Mouse (Mus musculus) WW6 (cell line): Measurements from ENCODE around the gene Dap.

Source experiments
- DNase-seq: peaks from one replicate; pipeline ENCODE4 v3.0.0-alpha.2; 2013; ENCODE audit warnings: low read depth, low spot score

The Dap gene

DNA sequence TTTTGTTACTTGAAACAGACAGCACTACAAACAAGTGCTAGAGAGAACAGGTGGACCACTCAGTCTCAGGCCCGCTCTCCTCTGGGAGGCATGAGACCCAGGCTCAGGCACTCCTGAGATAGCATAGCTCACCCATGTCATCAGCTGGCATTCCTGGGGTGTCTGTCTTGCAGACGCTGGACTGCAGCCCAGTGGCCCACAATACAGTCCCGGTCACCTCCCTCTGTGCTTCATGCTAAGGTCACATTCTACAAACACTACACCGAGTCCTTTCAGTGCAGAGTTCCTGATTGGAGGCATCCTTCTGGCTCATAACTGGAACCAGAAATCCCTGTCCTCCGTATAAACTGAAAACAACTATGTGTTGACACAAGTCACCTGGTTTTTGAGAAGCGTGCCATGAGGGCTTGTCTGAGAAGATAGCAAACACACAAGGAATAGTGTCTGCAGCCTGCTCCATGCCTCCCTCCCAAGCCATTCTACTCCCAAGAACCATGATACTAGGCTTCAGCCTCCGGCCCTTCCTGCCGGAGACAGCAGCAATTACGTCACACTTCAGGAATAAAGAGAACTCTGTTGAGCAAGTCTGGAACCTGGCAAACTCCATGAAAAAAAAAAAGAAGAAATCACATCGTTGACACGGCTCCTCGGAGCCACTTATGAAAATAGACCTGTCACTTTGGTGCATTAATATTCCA lies 78.3 kb downstream of the Dap start:
- DNase-seq: no peak

GRCm38 (mm10) chr15:31304302-31304701 lies 80.2 kb downstream of the Dap start:
- no peak for DNase-seq

- DNase-seq: no peak
Measured at GRCm38 (mm10) chr15:31305181-31305580, 81.1 kb downstream of the Dap start.

GRCm38 (mm10) chr15:31306726-31307125 lies 82.6 kb downstream of the Dap start:
- DNase-seq: no peak

- DNase-seq: peak; percentile 46
Measured at GRCm38 (mm10) chr15:31309526-31309925, 85.4 kb downstream of the Dap start.

- DNase-seq: no peak
Measured at GRCm38 (mm10) chr15:31312001-31312400, 87.9 kb downstream of the Dap start.

DNA sequence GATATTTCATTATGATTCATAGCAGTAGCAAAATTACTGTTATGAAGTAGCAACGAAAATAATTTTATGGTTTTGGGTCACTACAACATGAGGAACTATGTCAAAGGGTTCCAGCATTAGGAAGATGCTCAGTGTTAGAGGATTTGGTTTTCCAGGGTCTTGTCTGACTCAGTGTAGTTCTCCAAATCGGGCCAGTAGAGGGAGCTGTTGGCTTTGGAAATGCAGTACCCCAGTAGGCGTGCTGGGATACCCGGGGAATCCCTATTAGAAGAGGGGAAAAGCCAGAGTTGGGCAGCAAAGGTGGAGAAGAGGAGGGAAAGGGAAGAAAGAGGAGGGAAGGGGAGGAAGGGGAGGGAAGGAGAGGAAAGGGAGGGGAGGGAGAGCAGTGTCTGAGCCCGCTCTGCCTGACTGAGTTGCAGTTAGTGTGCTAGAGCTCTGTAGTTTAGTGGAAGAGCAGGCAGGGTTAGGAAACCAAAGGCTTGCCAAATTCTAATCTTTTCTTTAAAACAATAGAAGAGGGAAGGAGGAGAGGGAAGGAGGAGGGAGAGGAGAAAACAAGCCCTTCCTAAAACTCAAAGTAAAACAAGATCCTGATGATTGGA lies 91.6 kb downstream of the Dap start:
- peak; percentile 60 for DNase-seq

DNA sequence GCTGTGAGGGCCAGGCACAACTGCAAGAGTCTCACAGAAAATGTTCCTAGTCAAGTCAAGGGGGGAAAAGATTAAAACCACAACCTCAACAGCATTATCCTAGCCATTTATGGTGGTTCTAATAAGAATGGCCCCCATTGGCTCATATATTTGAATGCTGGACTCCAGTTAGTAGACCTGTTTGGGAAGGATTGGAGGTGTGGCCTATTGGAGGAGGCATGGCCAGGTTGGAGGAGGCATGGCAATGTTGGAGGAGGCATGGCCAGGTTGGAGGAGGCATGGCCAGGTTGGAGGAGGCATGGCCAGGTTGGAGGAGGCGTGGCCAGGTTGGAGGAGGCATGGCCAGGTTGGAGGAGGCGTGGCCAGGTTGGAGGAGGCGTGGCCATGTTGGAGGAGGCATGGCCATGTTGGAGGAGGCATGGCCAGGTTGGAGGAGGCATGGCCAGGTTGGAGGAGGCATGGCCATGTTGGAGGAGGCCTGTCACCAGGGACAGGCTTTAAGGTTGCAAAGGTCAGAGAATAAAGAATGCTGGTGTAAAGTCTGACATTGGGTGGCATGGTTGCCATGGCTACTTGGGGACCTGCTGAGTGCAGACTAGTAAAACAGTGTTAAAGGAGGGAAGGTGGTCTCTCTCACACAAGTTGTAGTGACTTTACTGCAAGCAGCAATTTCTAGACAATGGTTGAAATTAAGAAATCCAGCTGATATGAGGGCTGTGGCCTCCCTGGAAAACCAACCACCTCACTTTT lies 93.1 kb downstream of the Dap start:
- no peak for DNase-seq

- no peak for DNase-seq
Measured at GRCm38 (mm10) chr15:31318158-31318955, 94.2 kb downstream of the Dap start.

- no peak for DNase-seq
Measured at GRCm38 (mm10) chr15:31319046-31319445, 94.9 kb downstream of the Dap start.

DNA sequence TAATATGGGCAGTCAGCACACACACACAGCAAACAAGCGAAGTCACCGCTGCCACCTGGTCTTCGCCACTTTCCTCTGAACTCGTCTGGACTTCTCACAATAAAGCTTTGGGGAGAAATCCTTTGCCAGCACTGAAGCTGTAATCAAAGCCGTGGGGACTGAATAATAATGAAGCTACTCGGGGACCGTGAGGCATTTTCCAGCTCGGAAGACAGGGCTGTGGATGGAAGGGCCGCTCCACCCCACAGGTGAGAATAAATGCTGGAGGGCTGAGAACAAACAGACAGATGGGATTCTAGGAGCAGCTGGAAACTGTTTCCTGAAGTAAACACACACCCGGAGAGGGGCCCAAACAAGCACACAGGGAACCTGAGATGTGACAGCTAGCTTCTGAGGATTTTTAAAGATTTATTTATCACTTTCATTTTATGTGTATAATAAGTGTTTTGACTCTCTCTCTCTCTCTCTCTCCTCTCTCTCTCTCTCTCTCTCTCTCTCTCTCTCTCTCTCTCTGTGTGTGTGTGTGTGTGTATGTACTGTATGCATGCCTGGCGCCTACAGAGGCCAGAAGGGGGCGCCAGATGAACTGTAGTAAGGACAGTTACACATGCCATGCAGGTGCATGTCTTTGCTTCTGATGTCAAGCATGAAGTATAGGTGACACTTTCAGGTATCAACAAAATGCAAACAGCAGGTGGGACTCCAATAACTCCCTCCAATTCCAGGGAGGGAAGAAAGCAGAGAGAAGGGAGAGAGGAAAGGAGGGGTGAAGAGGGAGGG lies 96.7 kb downstream of the Dap start:
- DNase-seq: no peak

GRCm38 (mm10) chr15:31323684-31324083 lies 99.6 kb downstream of the Dap start:
- DNase-seq: no peak
